ENCODE assay signal across 27 mouse cellular contexts in the genomic region with DNA sequence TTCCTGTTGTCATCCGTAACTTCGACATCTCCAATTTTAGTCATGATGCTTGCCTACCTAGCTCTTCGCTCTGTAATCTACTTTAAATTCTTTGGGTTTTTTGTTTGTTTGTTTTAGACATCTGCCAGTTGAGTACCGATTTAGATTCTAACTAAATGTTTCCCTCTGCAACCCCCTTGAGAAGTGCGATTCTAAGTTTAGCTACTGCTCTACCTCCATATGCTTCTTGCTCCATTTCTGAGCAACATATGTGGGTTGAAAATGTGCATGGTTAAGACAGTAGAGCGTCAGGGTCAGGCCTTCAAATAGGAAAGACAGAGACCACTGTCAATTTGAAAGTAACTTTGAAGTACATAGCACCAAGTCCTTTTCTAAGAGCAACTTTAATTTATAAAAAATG.
"Had no signal": no experiment of that assay in that cellular context is flagged by ENCODE, and none has a peak within 500 bp of the region (broad histone marks: within the 10 kb centered on the region; RNA-seq: fewer than 3 reads in every experiment).

No protein-coding gene starts in this region.

- H3K4me1 ChIP-seq: hindbrain, embryonic 13.5 days; hindbrain, embryonic 15.5 days; kidney, embryonic 15.5 days; liver, embryonic 13.5 days; liver, embryonic 15.5 days had no signal

- H3K4me2 ChIP-seq: heart, embryonic 13.5 days; heart, embryonic 15.5 days; hindbrain, embryonic 13.5 days; hindbrain, embryonic 15.5 days; kidney, embryonic 15.5 days; limb, embryonic 12.5 days; liver, embryonic 11.5 days; liver, embryonic 13.5 days; liver, embryonic 15.5 days had no signal

- H3K27me3 ChIP-seq: heart, embryonic 13.5 days; heart, embryonic 15.5 days; hindbrain, embryonic 13.5 days; hindbrain, embryonic 15.5 days; kidney, embryonic 15.5 days; liver, embryonic 13.5 days; liver, embryonic 15.5 days had no signal

- H3K9me3 ChIP-seq: heart, embryonic 10.5 days; heart, embryonic 13.5 days; heart, embryonic 15.5 days; hindbrain, embryonic 13.5 days; hindbrain, embryonic 15.5 days; kidney, embryonic 15.5 days; limb, embryonic 10.5 days; limb, embryonic 12.5 days; liver, embryonic 13.5 days; liver, embryonic 15.5 days had no signal

- H3K36me3 ChIP-seq: heart, embryonic 10.5 days; heart, embryonic 13.5 days; heart, embryonic 15.5 days; hindbrain, embryonic 13.5 days; hindbrain, embryonic 15.5 days; kidney, embryonic 15.5 days; limb, embryonic 10.5 days; limb, embryonic 12.5 days; liver, embryonic 13.5 days; liver, embryonic 15.5 days had no signal

- H3K9ac ChIP-seq: heart, embryonic 13.5 days; heart, embryonic 15.5 days; hindbrain, embryonic 13.5 days; hindbrain, embryonic 15.5 days; kidney, embryonic 15.5 days; limb, embryonic 12.5 days; liver, embryonic 13.5 days; liver, embryonic 15.5 days; liver, postnatal 0 days had no signal

- DNase-seq: gastrocnemius, postnatal 10 days; gastrocnemius, postnatal 25 days; heart, adult 18-20 months; heart, postnatal 14 days; heart, postnatal 36 days; kidney, adult 11 months; kidney, adult 2 months; kidney, adult 9 months; kidney, postnatal 14 days; kidney, postnatal 36 days; layer of hippocampus, adult 9-11 months; liver; liver, embryonic 13.5 days; liver, postnatal 0 days had no signal

- H3K4me3 ChIP-seq: heart, embryonic 10.5 days; heart, embryonic 13.5 days; heart, embryonic 15.5 days; hindbrain, embryonic 13.5 days; hindbrain, embryonic 15.5 days; kidney, embryonic 15.5 days; limb, embryonic 10.5 days; limb, embryonic 12.5 days; liver, embryonic 13.5 days; liver, embryonic 15.5 days had no signal

- ATAC-seq: hindbrain, postnatal 0 days; intestine, embryonic 16.5 days; liver, postnatal 0 days had no signal

- H3K27ac ChIP-seq: heart, embryonic 10.5 days; hindbrain, embryonic 13.5 days; hindbrain, embryonic 15.5 days; hindbrain, postnatal 0 days; kidney, embryonic 15.5 days; kidney, postnatal 0 days; limb, embryonic 10.5 days; limb, embryonic 12.5 days; liver, embryonic 13.5 days; liver, embryonic 15.5 days had no signal
